Mouse (Mus musculus): ENCODE results near the gene Efcab7. TPM values are rescaled to one million over a fixed set of nuclear protein-coding genes. Genes with fewer than 3 reads are reported as not detected.

Efcab7 gene
- polyA plus RNA-seq, 1 experiment: 2.7 TPM

DNA sequence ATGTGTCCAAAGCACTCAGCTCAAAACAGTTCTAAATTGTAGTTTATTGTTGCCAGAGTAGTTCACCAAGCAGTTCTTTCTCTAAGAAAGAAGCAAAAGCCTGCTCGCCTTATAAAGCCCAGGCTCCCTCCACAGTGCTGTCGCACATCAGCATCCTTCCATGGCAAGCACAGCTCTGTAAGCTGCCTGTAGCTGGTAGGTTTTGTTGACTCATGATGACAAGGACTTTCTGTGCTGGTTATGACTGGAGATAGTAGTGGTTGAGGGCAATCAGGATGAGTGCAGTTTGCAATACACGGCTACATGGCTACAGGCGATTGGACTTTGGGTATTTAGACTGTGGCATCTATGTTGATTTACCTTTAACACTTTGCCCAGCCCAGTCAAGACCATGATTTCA, 97.4 kb downstream of the Efcab7 start:
- H3K27ac ChIP-seq (ENCODE audit: control insufficient read depth, insufficient read depth, low read depth, low read length, poor library complexity): no peak overlapping the region
- no peaks in the 10 kb centered on the region for H3K4me1 ChIP-seq (ENCODE audit: control insufficient read depth, insufficient read depth, low read length)
- no peak overlapping the region for H3K4me3 ChIP-seq (replicated peaks; ENCODE audit: control insufficient read depth, low read depth, low read length)
- 68% methylated on average over 4 of the region's 4 CpGs for WGBS
- TF ChIP-seq POLR2A (IDR thresholded peaks at IDR 0.05; ENCODE audit: borderline replicate concordance, control insufficient read depth, low read depth, low read length) (no peak), CTCF (IDR thresholded peaks at IDR 0.05; ENCODE audit: control insufficient read depth, insufficient read depth, low read length) (no peak)

DNA sequence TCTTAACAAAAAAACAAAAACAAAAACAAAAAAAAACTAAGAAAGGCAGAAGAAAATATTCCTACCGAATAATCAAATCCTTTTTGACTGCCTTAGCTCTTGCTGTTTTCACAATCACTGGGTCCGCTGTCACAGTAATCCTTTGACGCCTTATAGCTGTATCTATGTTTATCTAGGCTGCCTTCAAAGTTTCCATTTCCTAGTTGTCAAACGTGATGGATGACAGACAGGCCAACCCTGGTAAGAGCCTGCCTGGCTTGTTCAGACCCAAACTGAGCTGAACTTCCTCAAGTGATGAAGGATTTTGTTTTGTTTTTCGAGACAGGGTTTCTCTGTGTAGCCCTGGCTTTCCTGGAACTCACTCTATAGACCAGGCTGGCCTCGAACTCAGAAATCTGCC, 99.5 kb downstream of the Efcab7 start:
- WGBS: 16% methylated on average over 6 of the region's 6 CpGs
- H3K4me3 ChIP-seq (replicated peaks; ENCODE audit: control insufficient read depth, low read depth, low read length): no peak overlapping the region

DNA sequence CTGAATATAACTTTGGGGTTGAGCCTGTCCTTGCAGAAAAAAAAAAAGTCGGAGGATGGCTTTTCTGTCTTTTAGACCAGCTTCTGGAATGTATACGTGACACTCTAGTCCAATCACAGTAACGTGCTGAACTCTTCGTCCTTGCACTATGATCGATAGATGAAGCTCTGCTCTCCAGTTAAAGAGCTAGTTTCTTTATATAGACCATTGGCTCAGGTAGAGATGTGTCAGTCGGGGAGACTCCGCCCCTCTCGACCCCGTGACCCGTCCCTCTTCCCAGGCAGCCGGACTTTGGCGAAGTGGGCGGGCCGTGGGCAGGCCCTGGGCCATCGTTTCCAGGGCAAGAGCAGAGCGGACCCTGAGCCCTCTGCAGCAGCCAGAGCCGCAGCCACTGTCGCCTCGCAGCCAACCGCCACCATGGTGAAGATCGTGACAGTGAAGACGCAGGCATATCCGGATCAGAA, 100.2 kb downstream of the Efcab7 start, which contains the start of gene Pgm1:
Pgm1 (plus strand) TSS at position 266 of the 464 bp plus-strand sequence.
- TF ChIP-seq CTCF (IDR thresholded peaks at IDR 0.05; ENCODE audit: control insufficient read depth, insufficient read depth, low read length): no peak
- peak; percentile 56; the same call in 1 of the 2 replicates for TF ChIP-seq POLR2A (IDR thresholded peaks at IDR 0.05; ENCODE audit: borderline replicate concordance, control insufficient read depth, low read depth, low read length)
- WGBS: 2% methylated on average over 23 of the region's 23 CpGs
- H3K4me1 ChIP-seq (ENCODE audit: control insufficient read depth, insufficient read depth, low read length): no peaks in the 10 kb centered on the region

More for the DNA sequence above, 99.5 kb downstream of the Efcab7 start:
- TF ChIP-seq POLR2A (IDR thresholded peaks at IDR 0.05; ENCODE audit: borderline replicate concordance, control insufficient read depth, low read depth, low read length): no peak
- no peak for TF ChIP-seq CTCF (IDR thresholded peaks at IDR 0.05; ENCODE audit: control insufficient read depth, insufficient read depth, low read length)
- no peak overlapping the region for H3K27ac ChIP-seq (ENCODE audit: control insufficient read depth, insufficient read depth, low read depth, low read length, poor library complexity)
- H3K4me1 ChIP-seq (ENCODE audit: control insufficient read depth, insufficient read depth, low read length): no peaks in the 10 kb centered on the region

DNA sequence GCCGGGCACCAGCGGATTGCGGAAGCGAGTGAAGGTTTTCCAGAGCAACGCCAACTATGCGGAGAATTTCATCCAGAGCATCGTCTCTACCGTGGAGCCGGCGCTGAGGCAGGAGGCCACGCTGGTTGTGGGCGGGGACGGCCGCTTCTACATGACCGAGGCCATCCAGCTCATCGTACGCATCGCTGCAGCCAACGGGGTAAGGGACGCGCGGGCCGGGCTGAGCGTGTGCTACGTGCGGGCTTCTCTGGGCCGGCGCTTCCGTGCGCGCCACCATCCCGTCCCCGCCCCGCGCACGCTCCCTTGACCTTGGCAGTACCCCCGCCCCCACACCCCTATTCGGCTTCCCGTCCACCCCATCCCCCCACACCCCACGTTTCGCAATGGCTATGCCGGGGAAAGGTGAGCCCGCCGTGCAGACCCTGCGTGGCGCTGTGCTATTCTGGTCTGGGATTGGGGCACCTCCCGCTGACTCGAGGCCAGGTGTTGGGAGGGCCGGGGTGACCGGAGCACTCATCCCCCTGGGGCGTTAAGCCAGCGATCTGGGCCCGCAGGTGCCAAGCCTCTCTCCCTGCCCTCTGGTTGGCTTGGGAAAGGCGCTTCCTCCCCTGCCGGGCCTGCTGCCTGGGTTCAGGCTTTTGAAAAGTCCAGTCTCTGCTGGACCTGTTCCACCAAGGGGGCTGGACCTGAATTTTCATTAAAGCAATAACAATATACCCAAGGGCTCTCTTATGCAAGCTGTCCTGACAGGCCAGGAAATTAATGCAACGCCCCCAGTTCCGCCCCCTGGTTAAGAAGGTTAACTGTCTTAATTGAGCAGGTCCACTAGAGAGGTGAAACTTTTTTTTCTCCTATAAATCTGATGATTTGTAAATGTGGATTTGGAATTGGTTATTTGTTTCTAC, 100.9 kb downstream of the Efcab7 start, which contains the start of gene Itgb3bp:
Itgb3bp (minus strand) TSS at position 201 of the 905 bp plus-strand sequence.
- H3K4me1 ChIP-seq (ENCODE audit: control insufficient read depth, insufficient read depth, low read length): no peaks in the 10 kb centered on the region
- 1% methylated on average over 57 of the region's 57 CpGs for WGBS
- peak within 1 kb of the TSS; percentile 91 for H3K27ac ChIP-seq (ENCODE audit: control insufficient read depth, insufficient read depth, low read depth, low read length, poor library complexity)
- TF ChIP-seq CTCF (IDR thresholded peaks at IDR 0.05; ENCODE audit: control insufficient read depth, insufficient read depth, low read length) (no peak), POLR2A (IDR thresholded peaks at IDR 0.05; ENCODE audit: borderline replicate concordance, control insufficient read depth, low read depth, low read length) (peak; percentile 1; the same call in 1 of the 2 replicates)
- H3K4me3 ChIP-seq (replicated peaks; ENCODE audit: control insufficient read depth, low read depth, low read length): peak within 1 kb of the TSS; percentile 80

More for the DNA sequence above, 100.2 kb downstream of the Efcab7 start, which contains the start of gene Pgm1:
- Histone ChIP-seq H3K4me3 (replicated peaks; ENCODE audit: control insufficient read depth, low read depth, low read length) (peak within 1 kb of the TSS; percentile 80), H3K27ac (ENCODE audit: control insufficient read depth, insufficient read depth, low read depth, low read length, poor library complexity) (peak within 1 kb of the TSS; percentile 91)

DNA sequence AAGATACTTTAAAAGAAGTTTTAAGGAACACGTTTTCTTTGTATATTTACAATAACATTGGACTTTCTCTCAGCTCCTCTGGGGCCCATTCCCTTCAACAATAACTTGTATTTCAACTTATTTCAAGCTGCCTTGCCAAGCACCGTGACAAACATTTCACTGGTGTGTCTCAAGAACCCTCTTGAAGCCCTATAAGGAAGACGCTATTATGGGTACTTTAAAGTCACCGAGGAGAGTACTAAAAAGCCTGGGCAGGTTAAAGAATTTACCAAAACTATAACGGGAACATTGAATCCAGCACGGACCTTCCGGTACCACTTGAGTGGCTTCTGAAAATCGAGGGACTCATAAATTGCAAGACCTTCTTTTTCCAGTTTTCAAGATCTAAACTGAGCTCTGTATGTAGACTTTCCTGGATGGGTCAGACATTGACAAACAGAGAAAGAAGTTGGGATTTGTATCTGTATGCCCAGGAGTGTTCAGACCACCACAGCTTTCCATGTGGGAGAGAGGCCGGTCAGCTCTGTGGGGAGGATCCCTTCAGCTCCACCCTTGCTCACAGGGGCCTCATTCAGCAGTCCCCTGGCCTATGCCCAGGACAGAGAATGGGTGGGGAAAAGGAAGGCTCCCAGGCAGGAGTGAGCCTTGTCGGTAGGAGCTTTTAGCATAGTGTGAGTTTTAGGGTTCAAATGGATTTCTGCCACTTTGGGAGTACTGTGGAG, 101.7 kb downstream of the Efcab7 start:
- Histone ChIP-seq H3K27ac (ENCODE audit: control insufficient read depth, insufficient read depth, low read depth, low read length, poor library complexity) (no peak overlapping the region), H3K4me1 (ENCODE audit: control insufficient read depth, insufficient read depth, low read length) (no peaks in the 10 kb centered on the region)

DNA sequence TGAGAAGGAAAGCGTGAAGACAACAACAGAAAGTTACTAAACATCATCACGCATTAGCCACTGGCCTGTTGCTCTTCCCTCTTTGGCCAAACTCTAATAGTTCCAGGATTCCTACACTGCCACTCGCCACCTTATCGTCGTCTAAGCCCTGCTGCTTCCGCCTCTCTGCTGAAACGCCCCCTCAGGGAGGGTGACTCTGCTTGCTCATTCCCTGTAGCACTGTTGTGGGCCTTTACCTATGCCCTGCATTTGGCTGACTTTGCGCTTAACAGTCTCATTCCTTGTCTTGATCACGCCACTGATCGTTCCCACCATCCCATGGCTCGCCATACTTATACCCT, 102.2 kb downstream of the Efcab7 start:
- TF ChIP-seq POLR2A (IDR thresholded peaks at IDR 0.05; ENCODE audit: borderline replicate concordance, control insufficient read depth, low read depth, low read length) (no peak), CTCF (IDR thresholded peaks at IDR 0.05; ENCODE audit: control insufficient read depth, insufficient read depth, low read length) (no peak)
- WGBS: 70% methylated on average over 11 of the region's 11 CpGs
- Histone ChIP-seq H3K4me3 (replicated peaks; ENCODE audit: control insufficient read depth, low read depth, low read length) (no peak overlapping the region), H3K4me1 (ENCODE audit: control insufficient read depth, insufficient read depth, low read length) (no peaks in the 10 kb centered on the region), H3K27ac (ENCODE audit: control insufficient read depth, insufficient read depth, low read depth, low read length, poor library complexity) (no peak overlapping the region)

More for the DNA sequence above, 101.7 kb downstream of the Efcab7 start:
- no peak for TF ChIP-seq POLR2A (IDR thresholded peaks at IDR 0.05; ENCODE audit: borderline replicate concordance, control insufficient read depth, low read depth, low read length)
- 50% methylated on average over 10 of the region's 10 CpGs for WGBS
- no peak overlapping the region for H3K4me3 ChIP-seq (replicated peaks; ENCODE audit: control insufficient read depth, low read depth, low read length)

DNA sequence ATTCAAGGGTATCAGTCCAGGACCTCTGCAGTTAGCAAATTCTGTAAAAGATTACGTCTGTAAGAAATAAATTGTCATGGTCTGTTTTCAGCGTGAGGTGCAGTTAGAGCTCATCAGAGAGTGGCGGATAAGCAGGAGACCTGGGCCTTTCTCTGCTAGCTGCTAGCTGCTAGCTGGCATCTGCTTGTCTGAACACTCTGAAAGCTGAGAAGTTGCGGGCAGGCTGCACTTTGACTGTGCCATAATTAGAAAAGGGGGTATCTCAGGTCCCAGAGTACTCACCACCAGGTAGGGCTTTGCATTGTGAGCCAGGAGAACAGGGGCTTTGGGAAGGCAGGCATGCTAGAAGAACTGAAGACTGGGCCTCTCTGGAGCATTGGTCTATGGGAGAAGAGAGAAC, 102.8 kb downstream of the Efcab7 start:
- TF ChIP-seq POLR2A (IDR thresholded peaks at IDR 0.05; ENCODE audit: borderline replicate concordance, control insufficient read depth, low read depth, low read length) (no peak), CTCF (IDR thresholded peaks at IDR 0.05; ENCODE audit: control insufficient read depth, insufficient read depth, low read length) (no peak)
- Histone ChIP-seq H3K4me1 (ENCODE audit: control insufficient read depth, insufficient read depth, low read length) (no peaks in the 10 kb centered on the region), H3K4me3 (replicated peaks; ENCODE audit: control insufficient read depth, low read depth, low read length) (no peak overlapping the region), H3K27ac (ENCODE audit: control insufficient read depth, insufficient read depth, low read depth, low read length, poor library complexity) (no peak overlapping the region)
- WGBS: 84% methylated on average over 4 of the region's 4 CpGs

DNA sequence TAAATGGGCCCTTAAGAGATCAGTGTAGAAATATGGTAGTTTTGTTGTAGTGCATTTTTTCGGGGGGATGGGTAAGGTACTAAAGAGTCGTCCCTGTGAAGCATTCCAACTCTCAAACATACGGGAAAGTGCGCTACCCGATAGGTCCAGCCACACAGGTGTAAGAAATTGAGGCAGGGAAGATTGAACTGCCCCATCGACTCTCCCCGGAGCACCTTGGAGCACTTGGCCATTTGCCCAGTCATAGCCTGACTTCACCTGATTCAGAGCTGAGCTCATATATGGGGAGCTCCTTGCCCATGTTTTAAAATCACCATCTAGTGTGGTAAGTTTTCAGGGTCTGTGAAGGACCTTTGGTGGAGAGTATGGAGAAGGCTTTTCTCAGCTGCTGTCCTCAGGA, 105.9 kb downstream of the Efcab7 start:
- Histone ChIP-seq H3K4me3 (replicated peaks; ENCODE audit: control insufficient read depth, low read depth, low read length) (no peak overlapping the region), H3K4me1 (ENCODE audit: control insufficient read depth, insufficient read depth, low read length) (no peaks in the 10 kb centered on the region; the same call in 1 of the 2 replicates), H3K27ac (ENCODE audit: control insufficient read depth, insufficient read depth, low read depth, low read length, poor library complexity) (no peak overlapping the region)
- 84% methylated on average over 7 of the region's 7 CpGs for WGBS
- TF ChIP-seq CTCF (IDR thresholded peaks at IDR 0.05; ENCODE audit: control insufficient read depth, insufficient read depth, low read length) (no peak), POLR2A (IDR thresholded peaks at IDR 0.05; ENCODE audit: borderline replicate concordance, control insufficient read depth, low read depth, low read length) (no peak)
